Mouse (Mus musculus): Measurements from ENCODE around the gene Olfr1255. TPM values are rescaled to one million over a fixed set of nuclear protein-coding genes. Genes with fewer than 3 reads are reported as not detected.

The Olfr1255 gene
- not detected in 2 replicates for polyA plus RNA-seq (2012; rRNA removed; ENCODE audit: low replicate concordance)

DNA sequence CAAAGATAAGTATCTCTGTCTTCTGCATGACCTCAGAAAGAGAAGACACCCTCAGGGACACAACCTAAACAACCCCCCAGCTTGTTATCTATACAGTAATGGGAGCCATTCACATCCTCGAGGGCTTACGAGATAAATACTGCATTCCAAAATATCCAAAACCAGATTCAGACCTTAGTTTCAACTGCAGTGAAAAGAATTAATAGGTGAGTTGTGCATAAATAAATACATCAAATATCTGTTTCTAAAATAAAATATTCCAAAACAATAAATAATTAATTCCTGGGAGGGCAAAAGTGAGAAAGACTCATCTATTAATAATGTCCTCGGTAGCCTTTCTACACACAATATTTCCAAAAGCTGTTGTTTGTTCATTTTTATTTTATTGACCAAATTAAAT lies at the start of gene Olfr1255:
Gene Olfr1255, plus strand, starts transcription at position 301 of the 400 bp plus-strand sequence.

DNA sequence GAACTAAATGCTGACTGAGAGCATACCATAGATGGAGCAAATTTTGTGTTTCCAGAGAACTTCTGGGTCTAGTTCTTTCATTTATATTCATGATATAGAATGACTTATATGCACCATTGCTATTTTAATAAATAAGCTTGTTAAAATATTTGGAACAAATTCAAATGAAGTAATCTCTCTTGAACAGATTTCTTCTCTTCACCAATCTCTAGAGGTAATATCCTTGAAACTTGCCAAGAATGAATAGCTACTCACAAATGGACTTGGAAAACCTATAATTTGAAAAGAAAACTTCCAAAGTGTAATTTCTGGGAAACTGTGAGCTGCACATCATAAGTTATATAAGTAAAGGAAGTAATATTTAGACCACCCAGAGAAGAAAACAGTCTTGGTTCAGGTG lies 18.3 kb upstream of the Olfr1255 start, which contains the start of gene Olfr1254:
Gene Olfr1254, minus strand, starts transcription at position 101 of the 400 bp plus-strand sequence.

DNA sequence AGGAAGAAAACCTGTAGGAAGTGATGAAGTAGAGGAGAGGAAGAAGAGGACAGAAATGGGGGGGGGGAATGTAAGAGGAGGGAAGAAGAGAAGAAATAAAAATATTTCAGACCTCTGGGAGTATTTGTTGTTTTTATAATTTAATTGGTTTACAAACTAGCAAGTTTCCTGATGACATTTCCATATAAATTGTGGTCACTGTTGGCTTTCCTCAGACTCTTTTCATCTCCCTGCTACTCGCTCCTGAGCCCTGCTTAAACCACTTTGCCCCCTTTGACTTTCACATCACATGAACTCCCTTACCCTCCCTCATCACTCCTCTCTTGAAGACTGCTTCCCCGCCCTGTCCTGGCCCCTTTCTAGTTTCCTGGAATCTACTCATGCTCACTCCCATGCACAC lies 29.6 kb downstream of the Olfr1255 start, which contains the start of gene Olfr1256:
Gene Olfr1256, minus strand, starts transcription at position 101 of the 400 bp plus-strand sequence.

DNA sequence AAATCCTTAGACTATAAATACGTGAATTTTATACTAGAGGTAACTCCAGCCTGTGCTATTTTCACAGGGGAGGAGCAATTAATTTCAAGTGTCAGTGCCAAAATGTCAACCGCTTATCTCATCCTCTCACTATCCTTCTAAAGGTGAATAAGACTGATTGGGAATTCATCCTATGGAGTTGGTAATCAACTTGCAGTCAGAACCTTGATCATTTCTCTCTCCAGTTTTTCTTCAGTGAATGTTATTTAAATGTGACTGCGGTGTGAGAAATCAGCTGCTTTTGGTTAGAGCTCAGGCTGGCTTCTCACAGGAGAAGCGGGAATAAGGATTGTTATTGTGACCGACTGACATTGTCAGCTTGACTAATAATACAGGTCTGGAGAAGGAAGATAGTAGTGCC lies 36.3 kb downstream of the Olfr1255 start, which contains the start of gene Olfr48:
Gene Olfr48, minus strand, starts transcription at position 101 of the 400 bp plus-strand sequence.

Other genes with a start within 250 kb of the Olfr1255 start
- not detected in 2 replicates for gene Olfr1245, start 233.6 kb upstream of the Olfr1255 start, polyA plus RNA-seq (2012; rRNA removed; ENCODE audit: low replicate concordance)
- not detected in 2 replicates for gene Olfr1246, start 218.9 kb upstream of the Olfr1255 start, polyA plus RNA-seq (2012; rRNA removed; ENCODE audit: low replicate concordance)
- gene Olfr1247, start 197.9 kb upstream of the Olfr1255 start, polyA plus RNA-seq (2012; rRNA removed; ENCODE audit: low replicate concordance) = not detected in 2 replicates
- not detected in 2 replicates for gene Olfr1248, start 193.8 kb upstream of the Olfr1255 start, polyA plus RNA-seq (2012; rRNA removed; ENCODE audit: low replicate concordance)
- gene Olfr1249, start 177.1 kb upstream of the Olfr1255 start, polyA plus RNA-seq (2012; rRNA removed; ENCODE audit: low replicate concordance) = not detected in 2 replicates
- gene Olfr1250, start 150.6 kb upstream of the Olfr1255 start, polyA plus RNA-seq (2012; rRNA removed; ENCODE audit: low replicate concordance) = not detected in 2 replicates
- not detected in 2 replicates for gene Olfr1251, start 140.1 kb upstream of the Olfr1255 start, polyA plus RNA-seq (2012; rRNA removed; ENCODE audit: low replicate concordance)
- not detected in 2 replicates for gene Olfr1252, start 87.0 kb upstream of the Olfr1255 start, polyA plus RNA-seq (2012; rRNA removed; ENCODE audit: low replicate concordance)
- gene Olfr1253, start 55.0 kb upstream of the Olfr1255 start, polyA plus RNA-seq (2012; rRNA removed; ENCODE audit: low replicate concordance) = not detected in 2 replicates
- not detected in 2 replicates for gene Olfr1254, start 18.4 kb upstream of the Olfr1255 start, polyA plus RNA-seq (2012; rRNA removed; ENCODE audit: low replicate concordance)
- not detected in 2 replicates for gene Olfr1256, start 29.5 kb downstream of the Olfr1255 start, polyA plus RNA-seq (2012; rRNA removed; ENCODE audit: low replicate concordance)
- gene Olfr48, start 36.2 kb downstream of the Olfr1255 start, polyA plus RNA-seq (2012; rRNA removed; ENCODE audit: low replicate concordance) = not detected in 2 replicates
- not detected in 2 replicates for gene Olfr1257, start 66.4 kb downstream of the Olfr1255 start, polyA plus RNA-seq (2012; rRNA removed; ENCODE audit: low replicate concordance)
- not detected in 2 replicates for gene Olfr1258, start 115.3 kb downstream of the Olfr1255 start, polyA plus RNA-seq (2012; rRNA removed; ENCODE audit: low replicate concordance)
- not detected in 2 replicates for gene Olfr1259, start 136.6 kb downstream of the Olfr1255 start, polyA plus RNA-seq (2012; rRNA removed; ENCODE audit: low replicate concordance)
- gene Olfr1260, start 162.3 kb downstream of the Olfr1255 start, polyA plus RNA-seq (2012; rRNA removed; ENCODE audit: low replicate concordance) = not detected in 2 replicates
- not detected in 2 replicates for gene Olfr1261, start 179.2 kb downstream of the Olfr1255 start, polyA plus RNA-seq (2012; rRNA removed; ENCODE audit: low replicate concordance)
- gene Olfr1262, start 188.1 kb downstream of the Olfr1255 start, polyA plus RNA-seq (2012; rRNA removed; ENCODE audit: low replicate concordance) = not detected in 2 replicates
- not detected in 2 replicates for gene Olfr1263, start 200.1 kb downstream of the Olfr1255 start, polyA plus RNA-seq (2012; rRNA removed; ENCODE audit: low replicate concordance)
- not detected in 2 replicates for gene Olfr1264, start 213.5 kb downstream of the Olfr1255 start, polyA plus RNA-seq (2012; rRNA removed; ENCODE audit: low replicate concordance)
- not detected in 2 replicates for gene Olfr1265, start 223.3 kb downstream of the Olfr1255 start, polyA plus RNA-seq (2012; rRNA removed; ENCODE audit: low replicate concordance)